Mouse (Mus musculus): Measurements from ENCODE around the gene Tpte. TPM values are rescaled to one million over a fixed set of nuclear protein-coding genes. Genes with fewer than 3 reads are reported as not detected.

The Tpte gene
- total and polyA plus RNA-seq, 3 experiments, result not detected

GRCm38 (mm10) chr8:22359882-22360281, 76.6 kb downstream of the Tpte start:
- Histone ChIP-seq H3K36me3 (ENCODE audit: control insufficient read depth in 1 of 2, insufficient read depth in 2 of 2, low read length in 2 of 2) (no peaks in the 10 kb centered on the region), H3K4me3 (ENCODE audit: control insufficient read depth in 1 of 2, insufficient read depth in 1 of 2, low read depth in 2 of 2, low read length in 2 of 2) (no peak overlapping the region), H3K27me3 (ENCODE audit: control insufficient read depth in 1 of 2, insufficient read depth in 2 of 2, low read length in 2 of 2) (peaks cover 0 to 1% of the 10 kb centered on the region in 2 experiments; a peak in 2 of 4 replicates), H3K27ac (ENCODE audit: control insufficient read depth, low read depth, low read length) (no peak overlapping the region), H3K79me2 (ENCODE audit: control insufficient read depth, insufficient read depth, low read length, poor library complexity) (no peaks in the 10 kb centered on the region; the same call in 1 of the 2 replicates), H3K4me1 (ENCODE audit: control insufficient read depth in 1 of 2, insufficient read depth in 2 of 2, low read length in 2 of 2) (no peaks in the 10 kb centered on the region), H3K9me3 (replicated peaks; ENCODE audit: insufficient read depth, low read length) (no peaks in the 10 kb centered on the region), H3K9ac (ENCODE audit: control insufficient read depth, low read depth, low read length, poor library complexity, severe bottlenecking) (no peak overlapping the region)
- TF ChIP-seq E2F4 (IDR thresholded peaks at IDR 0.05; ENCODE audit: borderline replicate concordance, low read depth, low read length) (no peak), RAD21 (IDR thresholded peaks at IDR 0.05; ENCODE audit: low read depth, low read length) (no peak), MXI1 (IDR thresholded peaks at IDR 0.05; ENCODE audit: low read depth, low read length) (no peak), NELFE (IDR thresholded peaks at IDR 0.05; ENCODE audit: low read depth, low read length) (no peak), MYB (IDR thresholded peaks at IDR 0.05; ENCODE audit: low read depth, low read length) (no peak), SMC3 (IDR thresholded peaks at IDR 0.05; ENCODE audit: low read depth, low read length) (no peak), EP300 (IDR thresholded peaks at IDR 0.05; ENCODE audit: low read depth in 1 of 2, low read length in 2 of 2) (no peak), USF2 (IDR thresholded peaks at IDR 0.05; ENCODE audit: borderline replicate concordance in 1 of 2, insufficient read depth in 1 of 2, low read depth in 1 of 2, low read length in 2 of 2) (no peak), MYC (IDR thresholded peaks at IDR 0.05; ENCODE audit: low read depth, low read length) (no peak), POLR2A (IDR thresholded peaks at IDR 0.05; ENCODE audit: control insufficient read depth in 1 of 2, insufficient read depth in 1 of 2, low read depth in 1 of 2, low read length in 2 of 2, poor library complexity in 1 of 2) (no peak), ETS1 (IDR thresholded peaks at IDR 0.05; ENCODE audit: low read depth, low read length) (no peak), BHLHE40 (IDR thresholded peaks at IDR 0.05; ENCODE audit: borderline replicate concordance, low read depth, low read length) (no peak), ELF1 (IDR thresholded peaks at IDR 0.05; ENCODE audit: low read depth, low read length) (no peak), KAT2A (conservative IDR thresholded peaks at IDR 0.05; ENCODE audit: low read depth, low read length) (no peak), MAFK (IDR thresholded peaks at IDR 0.05; ENCODE audit: borderline replicate concordance, low read depth, low read length) (no peak), UBTF (IDR thresholded peaks at IDR 0.05; ENCODE audit: borderline replicate concordance, insufficient read depth, low read depth, low read length) (no peak), MEF2A (IDR thresholded peaks at IDR 0.05; ENCODE audit: extremely low read depth, insufficient replicate concordance, low read depth, low read length, poor library complexity, severe bottlenecking) (no peak), ZMIZ1 (IDR thresholded peaks at IDR 0.05; ENCODE audit: low read depth, low read length) (no peak), TAL1 (IDR thresholded peaks at IDR 0.05; ENCODE audit: low read length) (no peak), GATA1 (IDR thresholded peaks at IDR 0.05; ENCODE audit: low read depth, low read length) (no peak)
- no peak for DNase-seq (ENCODE audit: low read depth, low spot score)

GRCm38 (mm10) chr8:22376311-22376710, 93.1 kb downstream of the Tpte start:
- TF ChIP-seq POLR2AphosphoS5 (IDR thresholded peaks at IDR 0.05; ENCODE audit: borderline replicate concordance, low read depth, low read length) (no peak), KAT2A (conservative IDR thresholded peaks at IDR 0.05; ENCODE audit: low read depth, low read length) (no peak), MXI1 (IDR thresholded peaks at IDR 0.05; ENCODE audit: low read depth, low read length) (no peak), CHD2 (IDR thresholded peaks at IDR 0.05; ENCODE audit: low read length) (no peak), TBP (IDR thresholded peaks at IDR 0.05; ENCODE audit: low read depth, low read length) (no peak), EP300 (IDR thresholded peaks at IDR 0.05; ENCODE audit: low read depth in 1 of 2, low read length in 2 of 2) (no peak)

More at GRCm38 (mm10) chr8:22376311-22376710, 93.1 kb downstream of the Tpte start:
- Histone ChIP-seq H3K4me1 (ENCODE audit: control insufficient read depth in 1 of 2, insufficient read depth in 2 of 2, low read length in 2 of 2) (no peaks in the 10 kb centered on the region), H3K27ac (ENCODE audit: control insufficient read depth, low read depth, low read length) (no peak overlapping the region), H3K4me3 (ENCODE audit: control insufficient read depth in 1 of 2, insufficient read depth in 1 of 2, low read depth in 2 of 2, low read length in 2 of 2) (no peak overlapping the region), H3K9ac (ENCODE audit: control insufficient read depth, low read depth, low read length, poor library complexity, severe bottlenecking) (no peak overlapping the region), H3K9me3 (replicated peaks; ENCODE audit: insufficient read depth, low read length) (no peaks in the 10 kb centered on the region), H3K79me2 (ENCODE audit: control insufficient read depth, insufficient read depth, low read length, poor library complexity) (no peaks in the 10 kb centered on the region), H3K36me3 (ENCODE audit: control insufficient read depth in 1 of 2, insufficient read depth in 2 of 2, low read length in 2 of 2) (no peaks in the 10 kb centered on the region), H3K27me3 (ENCODE audit: control insufficient read depth in 1 of 2, insufficient read depth in 2 of 2, low read length in 2 of 2) (no peaks in the 10 kb centered on the region)
- DNase-seq (ENCODE audit: low read depth, low spot score), result no peak

All from MEL (cell line).